Mouse (Mus musculus) C2C12 (cell line): Measurements from ENCODE around the gene Enpp6. TPM values are rescaled to one million over a fixed set of nuclear protein-coding genes. Genes with fewer than 3 reads are reported as not detected.

Experiments
- H3K27me3 ChIP-seq: one replicate; pipeline ENCODE4 v1.6.1; 2011; ENCODE audit not compliant: control insufficient read depth, insufficient read depth, insufficient read length
- H3K36me3 ChIP-seq: one replicate; pipeline ENCODE4 v1.6.1; 2011; ENCODE audit not compliant: control insufficient read depth, insufficient read depth
- H3K4me3 ChIP-seq: one replicate; pipeline ENCODE4 v1.5.1; 2011; ENCODE audit warnings: mild to moderate bottlenecking, control low read depth; ENCODE audit not compliant: poor library complexity, insufficient read depth, severe bottlenecking
- H3K79me2 ChIP-seq: one replicate; pipeline ENCODE4 v1.6.1; 2011; ENCODE audit not compliant: control insufficient read depth, insufficient read depth
- H3K79me3 ChIP-seq: one replicate; pipeline ENCODE4 v1.6.1; 2011; ENCODE audit warnings: low read depth, control low read depth
- H3ac ChIP-seq: one replicate; pipeline ENCODE3; 2011; ENCODE audit warnings: low read depth; ENCODE audit not compliant: control insufficient read depth, insufficient read length
- CEBPB ChIP-seq: IDR thresholded peaks from one replicate; pipeline ENCODE4 v1.6.1; 2011; ENCODE audit warnings: low read depth, mild to moderate bottlenecking, control low read depth, moderate library complexity
- CTCF ChIP-seq: IDR thresholded peaks from one replicate; pipeline ENCODE4 v1.5.1; 2011; ENCODE audit not compliant: control insufficient read depth, insufficient read depth, insufficient read length
- FOSL1 ChIP-seq: IDR thresholded peaks from one replicate; pipeline ENCODE4 v1.8.0; 2011; ENCODE audit warnings: mild to moderate bottlenecking, low read length; ENCODE audit not compliant: poor library complexity, insufficient read depth, severe bottlenecking
- MAX ChIP-seq: IDR thresholded peaks from one replicate; pipeline ENCODE4 v1.6.1; 2011; ENCODE audit warnings: mild to moderate bottlenecking, control low read depth
- MYOD1 ChIP-seq: IDR thresholded peaks from one replicate; pipeline ENCODE4 v1.6.1; 2011; ENCODE audit warnings: low read depth; ENCODE audit not compliant: control insufficient read depth, insufficient read length
- MYOG ChIP-seq: IDR thresholded peaks from one replicate; pipeline ENCODE4 v1.6.1; 2011; ENCODE audit not compliant: control insufficient read depth, insufficient read length; ENCODE audit errors: extremely low read depth
- USF1 ChIP-seq: IDR thresholded peaks from one replicate; pipeline ENCODE4 v1.6.1; 2011; ENCODE audit warnings: low read depth, mild to moderate bottlenecking, control low read depth, moderate library complexity
- long read RNA-seq, 2 experiments: library from polyadenylated mRNA; unstranded; transcript quantifications; one replicate each; pipeline ENCODE4 v2.0.0; 2019 to 2020
- polyA plus RNA-seq: library from polyadenylated mRNA; unstranded; fragments of >200 nt; fragmentation: generic; extraction: Trizol; gene quantifications from one replicate; pipeline ENCODE4 v1.2.1, GENCODE M21; 2012; ENCODE audit warnings: missing spikeins

The Enpp6 gene
- polyA plus RNA-seq, result not detected
- long read RNA-seq, experiment 1, result 0 reads
- long read RNA-seq, experiment 2, result 0 reads

DNA sequence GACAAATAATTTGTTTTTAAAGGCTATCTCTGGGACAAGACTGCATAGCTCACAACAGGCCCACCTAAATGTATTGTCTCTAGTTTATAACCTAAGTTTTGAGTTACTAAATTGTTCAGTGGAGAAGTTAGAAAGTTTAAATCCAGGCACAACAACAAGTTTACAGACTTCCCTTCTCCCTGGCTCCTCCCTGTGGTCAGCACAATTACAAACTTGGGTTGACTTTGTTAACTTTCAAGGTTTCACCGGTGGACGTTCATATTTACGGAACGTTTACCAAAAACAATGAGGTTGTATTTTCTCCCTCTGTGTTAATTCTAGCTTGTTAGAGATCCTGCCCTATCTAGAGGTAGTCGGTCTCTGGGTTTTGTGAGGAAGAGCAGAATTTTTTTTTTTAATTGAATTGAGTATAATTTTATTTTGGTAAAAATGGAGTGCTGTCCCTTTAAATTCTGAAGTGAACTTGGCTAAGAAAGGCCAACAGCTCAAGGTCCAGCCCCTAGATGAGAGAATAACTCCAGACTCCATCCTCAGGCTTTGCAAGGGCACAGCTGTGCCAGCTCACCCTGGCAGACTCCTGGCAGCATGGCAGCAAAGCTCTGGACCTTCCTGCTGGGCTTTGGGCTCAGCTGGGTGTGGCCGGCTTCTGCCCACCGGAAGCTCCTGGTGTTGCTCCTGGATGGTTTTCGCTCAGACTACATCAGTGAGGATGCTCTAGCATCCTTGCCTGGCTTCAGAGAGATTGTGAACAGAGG, at the start of gene Enpp6:
Enpp6 (plus strand) TSS at position 502 of the 755 bp plus-strand sequence.
- TF ChIP-seq CTCF (no peak), MYOG (no peak), MAX (no peak), CEBPB (no peak), MYOD1 (no peak), FOSL1 (no peak), USF1 (no peak)
- H3K4me3 ChIP-seq, result no peak within 1 kb of the TSS
- H3K36me3 ChIP-seq, result no peaks in the 10 kb centered on the region
- H3K27me3 ChIP-seq, result peaks cover 48% of the 10 kb centered on the region
- H3K79me2 ChIP-seq, result no peaks in the 10 kb centered on the region
- H3K79me3 ChIP-seq, result no peaks in the 10 kb centered on the region
- H3ac ChIP-seq, result no peak within 1 kb of the TSS

DNA sequence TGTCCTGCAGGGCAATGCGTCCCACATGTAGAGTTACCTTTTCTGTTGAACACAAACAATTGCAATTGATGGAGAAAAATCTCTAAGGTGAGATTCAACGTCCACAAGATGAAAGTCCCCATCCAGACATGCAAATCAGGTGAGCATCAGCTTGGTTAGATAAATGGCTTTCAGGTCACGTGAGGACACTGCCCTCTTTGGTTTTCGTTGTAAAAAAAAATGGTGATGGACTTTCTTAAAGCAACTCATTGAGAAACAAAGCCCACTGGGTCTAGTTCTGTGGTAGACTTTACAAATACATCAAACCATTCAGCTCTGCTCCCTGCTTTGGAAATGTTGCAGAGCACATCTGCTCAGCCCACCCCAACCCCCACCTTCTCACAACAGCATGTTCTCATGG, 48.5 kb upstream of the Enpp6 start:
- Histone ChIP-seq H3K36me3 (no peaks in the 10 kb centered on the region), H3K4me3 (no peak overlapping the region), H3ac (no peak overlapping the region), H3K79me2 (no peaks in the 10 kb centered on the region), H3K79me3 (no peaks in the 10 kb centered on the region), H3K27me3 (no peaks in the 10 kb centered on the region)
- no peak for TF ChIP-seq CEBPB
- no peak for TF ChIP-seq MAX
- no peak for TF ChIP-seq MYOD1
- no peak for TF ChIP-seq FOSL1
- TF ChIP-seq MYOG, result no peak
- no peak for TF ChIP-seq USF1
- no peak for TF ChIP-seq CTCF

DNA sequence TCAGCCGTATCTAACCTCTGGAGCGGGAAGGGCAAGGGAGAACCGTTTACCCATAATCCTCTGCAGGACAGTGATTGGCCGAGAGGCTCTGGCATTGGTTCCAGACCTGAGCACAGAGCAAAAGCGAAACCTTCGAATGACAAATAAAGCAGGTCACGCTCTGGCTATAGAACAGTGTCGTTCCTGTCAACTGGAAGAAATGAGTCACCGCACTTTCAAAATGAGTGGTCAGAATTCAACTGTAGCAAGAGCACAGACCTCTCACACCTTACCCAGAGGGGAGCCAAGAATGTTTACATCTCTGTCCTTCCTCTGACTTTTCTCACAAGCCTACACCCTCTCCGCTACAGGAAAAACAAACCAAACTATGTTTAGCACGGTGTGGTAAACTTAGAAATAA, 45.4 kb upstream of the Enpp6 start:
- no peaks in the 10 kb centered on the region for H3K27me3 ChIP-seq
- no peak overlapping the region for H3ac ChIP-seq
- no peaks in the 10 kb centered on the region for H3K36me3 ChIP-seq
- no peaks in the 10 kb centered on the region for H3K79me2 ChIP-seq
- no peak for TF ChIP-seq MYOG
- TF ChIP-seq MAX, result no peak
- TF ChIP-seq CTCF, result no peak
- TF ChIP-seq CEBPB, result no peak
- TF ChIP-seq MYOD1, result no peak
- no peak for TF ChIP-seq FOSL1
- no peak for TF ChIP-seq USF1
- H3K4me3 ChIP-seq, result no peak overlapping the region
- no peaks in the 10 kb centered on the region for H3K79me3 ChIP-seq

DNA sequence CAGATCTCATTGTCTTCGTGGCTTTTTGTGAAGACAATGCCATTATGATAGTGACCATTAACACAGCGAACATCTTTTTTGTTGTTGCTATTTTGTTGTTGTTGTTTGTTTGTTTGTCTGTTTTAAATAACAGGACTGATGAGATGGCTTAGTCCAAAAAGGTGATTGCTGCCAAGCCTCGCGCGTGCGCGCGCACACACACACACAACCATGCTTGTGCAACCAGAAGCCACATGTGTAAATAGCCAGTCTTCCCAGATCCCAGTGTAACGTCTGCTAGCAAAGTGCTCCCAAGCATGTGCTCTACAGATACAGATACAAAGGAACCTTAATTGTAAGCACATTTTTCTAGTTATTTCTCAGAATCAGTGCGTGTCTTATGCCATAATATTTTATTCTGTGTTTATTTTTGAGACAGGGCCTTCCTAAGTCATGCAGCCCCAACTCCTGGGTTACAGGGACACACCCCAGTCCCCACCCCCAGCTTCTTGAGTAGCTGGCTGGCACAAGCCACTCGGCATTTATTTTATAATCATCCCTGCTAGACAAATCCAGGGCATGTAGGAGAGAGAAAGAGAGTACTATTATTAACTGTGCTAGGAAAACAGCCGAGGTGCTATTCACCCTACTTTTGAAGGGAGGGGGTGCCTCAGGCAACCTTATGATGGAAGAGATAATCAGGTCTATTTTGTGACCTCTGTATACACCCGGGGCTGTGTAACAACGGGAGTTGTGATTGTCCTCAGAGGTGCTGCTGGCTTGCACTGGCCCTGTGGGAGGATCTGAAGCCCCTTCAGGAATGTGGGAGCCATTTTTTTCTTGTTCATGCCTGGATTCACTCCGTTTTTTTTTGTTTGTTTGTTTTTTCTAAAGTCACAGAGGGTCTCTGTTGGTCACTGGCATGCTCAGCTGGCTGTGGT, 44.7 kb upstream of the Enpp6 start:
- no peak overlapping the region for H3K4me3 ChIP-seq
- H3K79me3 ChIP-seq, result no peaks in the 10 kb centered on the region
- TF ChIP-seq FOSL1 (no peak), MAX (no peak), USF1 (no peak), MYOG (no peak), CEBPB (no peak), CTCF (no peak), MYOD1 (no peak)
- no peaks in the 10 kb centered on the region for H3K27me3 ChIP-seq
- no peaks in the 10 kb centered on the region for H3K36me3 ChIP-seq
- no peak overlapping the region for H3ac ChIP-seq
- H3K79me2 ChIP-seq, result no peaks in the 10 kb centered on the region

DNA sequence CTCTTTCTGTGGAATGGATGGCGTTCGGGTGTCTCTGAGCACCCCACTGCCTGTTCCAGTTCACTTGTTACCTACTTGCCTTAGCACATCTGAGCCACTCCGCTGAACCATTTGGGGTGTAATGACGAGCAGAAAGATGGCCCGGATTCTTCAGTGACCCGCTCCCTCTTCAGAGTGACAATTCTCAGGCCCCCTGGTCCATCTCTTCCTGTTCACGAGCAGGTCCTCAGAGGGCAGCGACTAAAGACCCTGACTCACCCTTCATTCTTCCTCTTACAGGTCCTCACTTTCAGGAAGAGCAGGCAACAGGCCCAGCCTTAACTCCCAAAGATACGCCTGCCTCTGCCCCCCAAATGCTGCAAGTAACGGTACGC, 44.0 kb upstream of the Enpp6 start:
- no peak overlapping the region for H3ac ChIP-seq

More for the DNA sequence above, 44.0 kb upstream of the Enpp6 start:
- TF ChIP-seq MYOD1 (no peak), USF1 (no peak), MAX (no peak), FOSL1 (no peak), CEBPB (no peak), CTCF (no peak), MYOG (no peak)
- Histone ChIP-seq H3K27me3 (no peaks in the 10 kb centered on the region), H3K4me3 (no peak overlapping the region), H3K36me3 (no peaks in the 10 kb centered on the region), H3K79me2 (no peaks in the 10 kb centered on the region), H3K79me3 (no peaks in the 10 kb centered on the region)
